Mouse (Mus musculus) central nervous system, embryonic 18 days (tissue): ENCODE measurements around the gene Rptn. TPM values are rescaled to one million over a fixed set of nuclear protein-coding genes. Genes with fewer than 3 reads are reported as not detected.

Source experiments
- polyA plus RNA-seq: library from polyadenylated mRNA; depleted of rRNA; stranded (reverse); fragments of >200 nt; gene quantifications from 2 replicates; pipeline ENCODE4 v1.2.3, GENCODE M21; 2012; rRNA removed

The Rptn gene
- polyA plus RNA-seq: not detected in 2 replicates

GRCm38 (mm10) chr3:93393366-93393765, at the start of gene Rptn:
Rptn (plus strand) TSS chr3:93393699.

GRCm38 (mm10) chr3:93442030-93442429, 48.5 kb downstream of the Rptn start, which contains the start of gene Tchh:
Tchh (plus strand) TSS chr3:93442330.

Other genes with a start within 250 kb of the Rptn start
- gene Crnn, start 248.9 kb upstream of the Rptn start, polyA plus RNA-seq: not detected in 2 replicates
- gene Flg2, start 196.4 kb upstream of the Rptn start, polyA plus RNA-seq: not detected in 2 replicates
- not detected in 2 replicates for gene Flg, start 120.2 kb upstream of the Rptn start, polyA plus RNA-seq
- gene Hrnr, start 74.0 kb upstream of the Rptn start, polyA plus RNA-seq: not detected in 2 replicates
- 0.67 and 0.80 TPM in 2 replicates for gene Tchh, start 48.6 kb downstream of the Rptn start, polyA plus RNA-seq
- gene Tchhl1, start 75.1 kb downstream of the Rptn start, polyA plus RNA-seq: 0.03 TPM in 1 of 2 replicates, not detected in the other
- 58.6 and 85.5 TPM in 2 replicates for gene S100a11, start 126.8 kb downstream of the Rptn start, polyA plus RNA-seq
- gene S100a10, start 161.4 kb downstream of the Rptn start, polyA plus RNA-seq: 123 and 162 TPM in 2 replicates